Mouse (Mus musculus) brain, adult 2 months (tissue): Measurements from ENCODE around the gene Srpr.

Source experiments
- DNase-seq: peaks from one replicate; pipeline ENCODE4 v3.0.0; 2011; ENCODE audit warnings: low read depth, low spot score

Srpr gene

DNA sequence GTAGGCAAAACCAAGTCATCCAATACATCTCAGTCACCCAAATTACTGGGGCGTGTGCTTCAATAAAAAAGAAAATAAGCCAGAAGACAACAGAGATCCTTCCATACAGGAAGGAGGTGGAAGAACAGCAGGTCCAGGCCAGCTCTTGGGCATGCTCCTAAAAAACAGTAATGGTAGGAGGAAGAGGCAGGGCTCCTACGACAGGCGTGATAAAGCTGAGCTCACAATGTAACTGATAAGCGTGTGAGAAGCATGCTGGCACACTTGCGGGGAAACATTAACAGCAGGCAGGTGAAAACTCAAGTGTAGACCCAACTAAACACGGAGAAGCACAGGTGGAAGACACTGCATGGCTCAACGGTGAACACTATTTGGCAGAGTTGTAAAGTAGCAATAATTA is 57.4 kb downstream of the Srpr start:
- no peak for DNase-seq

DNA sequence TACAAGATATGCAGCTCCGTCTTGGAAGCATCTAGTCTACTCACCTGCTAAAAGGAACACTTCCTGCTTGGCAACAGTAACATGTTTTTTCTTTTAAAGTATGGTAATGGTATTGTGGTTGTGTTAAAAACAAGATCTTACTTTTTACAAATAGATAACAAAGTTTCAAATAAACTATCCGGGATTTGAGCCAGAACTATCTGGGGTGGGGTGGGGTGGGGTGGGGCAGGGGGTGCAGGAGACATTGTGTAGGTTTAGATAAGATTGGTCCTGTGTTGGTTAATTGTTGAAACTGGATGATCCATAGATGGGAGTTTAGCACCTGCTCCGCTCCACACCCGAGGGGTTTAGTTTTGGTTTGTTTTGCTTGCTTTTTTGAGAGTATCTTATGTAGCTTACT is 62.4 kb downstream of the Srpr start:
- DNase-seq, result no peak

DNA sequence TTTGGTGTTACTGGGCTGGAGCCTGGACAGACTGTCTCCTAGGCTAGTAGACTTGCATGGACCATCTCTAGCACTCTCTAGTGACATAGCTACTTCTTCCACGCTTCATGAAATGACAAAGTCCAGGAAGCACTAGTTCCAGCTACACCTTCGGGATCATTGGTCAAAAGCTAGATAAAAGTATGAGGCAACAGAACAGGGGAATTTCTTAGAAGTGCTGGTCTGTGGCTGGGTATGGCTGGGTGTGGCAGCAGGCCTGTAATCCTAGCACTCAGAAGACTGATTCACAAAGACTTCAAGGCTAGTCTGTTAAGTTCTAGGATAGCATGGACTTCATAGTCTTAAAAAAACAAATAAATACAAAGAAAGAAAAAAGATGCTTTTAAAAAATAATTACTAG is 63.5 kb downstream of the Srpr start:
- no peak for DNase-seq

DNA sequence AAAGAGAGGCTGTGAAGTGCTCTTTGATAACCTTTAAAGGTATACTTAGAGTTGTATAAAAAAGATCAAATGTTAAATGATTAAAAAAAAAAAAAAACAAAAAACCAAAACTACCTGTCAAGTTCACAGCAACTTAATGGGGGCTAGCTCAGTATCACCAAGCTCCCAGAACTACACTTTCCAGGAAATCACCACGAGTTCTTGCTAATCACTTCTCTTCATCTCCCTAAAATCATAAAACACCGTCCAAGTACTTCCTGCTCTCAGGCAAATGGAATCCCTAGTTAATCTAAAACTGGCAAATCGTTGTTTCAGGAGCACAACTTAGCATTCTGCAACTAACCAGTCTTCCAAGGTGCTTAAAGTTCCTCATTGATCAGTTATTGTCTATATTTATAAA is 64.5 kb downstream of the Srpr start:
- DNase-seq, result no peak

DNA sequence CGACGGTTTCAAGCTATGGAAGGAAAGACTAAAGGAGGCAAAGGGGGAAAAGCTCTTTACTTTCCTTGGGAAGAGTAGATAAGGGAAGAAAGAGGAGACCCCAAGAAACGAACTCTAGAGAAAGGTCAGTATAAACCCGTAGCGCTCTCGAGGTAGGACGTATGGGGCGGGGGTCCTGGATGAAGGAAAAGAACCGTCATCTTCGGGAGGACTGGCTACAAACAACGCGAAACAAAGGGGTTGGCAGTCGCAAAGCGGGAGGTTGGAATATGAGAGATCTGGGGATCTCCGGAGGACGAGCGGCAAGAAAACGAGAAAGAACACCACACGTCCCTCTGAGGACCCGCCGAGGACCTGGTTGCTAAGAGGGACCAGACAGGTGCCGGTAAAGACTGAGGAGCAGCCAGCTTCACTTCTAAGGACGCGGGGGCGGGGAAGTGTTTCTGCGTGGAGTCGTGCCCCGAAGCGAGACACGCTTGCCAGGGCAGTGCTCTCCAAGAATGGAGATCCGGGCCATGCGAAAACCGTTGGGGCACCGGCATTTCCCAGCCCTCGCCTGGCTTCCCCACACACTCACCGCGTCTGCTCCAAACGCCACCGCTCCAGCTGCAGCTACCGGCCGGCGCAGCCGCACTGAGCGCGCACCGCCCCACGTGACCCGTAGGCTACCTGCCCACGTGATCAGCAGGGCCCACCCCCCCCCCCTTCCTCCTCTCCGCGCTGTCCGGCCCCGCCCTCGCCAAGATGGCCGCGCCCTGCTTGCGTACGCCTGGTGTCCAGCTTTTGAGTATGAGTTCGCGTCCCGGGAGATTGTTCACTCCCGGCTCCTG is 67.4 kb downstream of the Srpr start, which contains the start of the genes Fam118b and Rpusd4:
Gene Fam118b (minus strand): TSS at position 660 of the 830 bp plus-strand sequence.
Gene Rpusd4 (plus strand): TSS at position 720 of the 830 bp plus-strand sequence.
- DNase-seq, result peak; percentile 97

DNA sequence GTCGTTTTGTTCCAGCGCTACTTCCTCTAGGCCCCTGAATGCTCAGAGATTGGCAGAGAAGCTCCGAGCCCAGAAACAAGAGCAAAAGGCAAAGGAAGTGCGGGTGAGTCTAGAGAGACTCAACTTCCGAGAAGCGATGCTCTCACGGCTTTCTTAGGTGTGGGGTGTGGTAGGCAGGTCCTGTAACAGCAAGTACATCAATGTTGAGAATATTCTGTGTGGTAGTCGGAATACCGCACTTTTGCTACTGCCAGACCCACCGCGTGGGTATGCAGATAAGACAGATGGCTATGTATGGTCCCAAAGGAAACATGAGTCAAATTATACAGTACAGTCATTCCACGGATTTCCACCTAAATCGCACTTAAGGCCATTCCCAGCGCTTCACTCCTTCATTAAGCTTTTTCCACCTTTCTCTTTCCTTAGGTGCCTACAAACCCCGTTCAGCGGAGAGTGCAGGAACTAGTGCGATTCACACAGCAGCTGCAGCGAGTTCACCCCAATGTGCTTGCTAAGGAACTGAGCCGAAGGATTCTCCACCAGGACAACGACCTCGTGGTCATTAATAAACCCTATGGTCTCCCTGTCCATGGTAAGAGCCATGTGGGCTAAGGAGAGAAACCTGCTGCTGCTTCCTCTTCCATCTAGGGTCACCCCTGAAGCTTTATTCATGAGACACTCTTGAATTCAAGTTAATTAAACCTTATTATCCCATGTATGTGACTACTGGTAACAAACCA is 68.2 kb downstream of the Srpr start:
- DNase-seq, result peak; percentile 27

DNA sequence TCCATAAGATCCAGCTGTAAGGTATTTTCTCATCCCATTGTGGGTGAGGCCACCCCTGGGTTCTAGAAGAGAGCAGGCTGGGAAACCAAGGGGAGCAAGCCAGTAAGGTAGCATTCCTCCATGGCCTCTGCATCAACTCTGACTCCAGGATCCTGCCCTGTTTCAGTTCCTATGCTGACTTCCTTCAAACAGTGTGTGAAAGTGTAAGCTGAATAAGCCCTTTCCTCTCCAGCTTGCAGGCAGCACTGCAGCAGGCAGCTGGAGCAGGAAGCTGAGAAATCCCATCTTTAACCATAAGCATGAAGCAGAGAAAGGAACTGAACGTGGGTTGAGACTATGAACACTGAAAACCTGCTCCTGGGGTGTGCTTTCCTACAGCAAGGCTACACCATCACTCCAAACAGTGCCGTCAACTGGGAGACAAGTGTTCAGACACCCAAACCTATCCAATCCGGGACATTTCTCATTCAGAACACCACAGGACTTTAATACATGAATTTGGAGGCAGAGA is 77.9 kb downstream of the Srpr start:
- peak; percentile 50 for DNase-seq

DNA sequence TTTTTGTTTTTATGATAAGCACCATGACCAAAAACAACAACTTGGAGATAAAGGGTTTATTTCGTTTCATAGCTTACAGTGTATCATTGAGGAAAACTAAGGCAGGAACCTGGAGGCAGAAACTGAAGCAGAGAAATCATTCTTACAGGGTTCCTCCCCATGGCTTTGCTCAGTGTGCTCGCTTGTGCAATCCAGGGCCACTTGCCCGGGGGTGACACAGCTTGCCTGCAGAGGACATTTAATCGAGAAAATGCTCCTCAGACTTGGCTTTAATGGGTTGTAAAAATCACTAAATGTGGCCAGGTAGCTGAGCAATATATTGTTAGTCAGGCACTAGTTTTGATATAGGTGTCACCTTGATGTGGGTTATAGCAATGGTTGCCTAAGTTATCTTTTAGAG is 78.5 kb downstream of the Srpr start:
- no peak for DNase-seq

DNA sequence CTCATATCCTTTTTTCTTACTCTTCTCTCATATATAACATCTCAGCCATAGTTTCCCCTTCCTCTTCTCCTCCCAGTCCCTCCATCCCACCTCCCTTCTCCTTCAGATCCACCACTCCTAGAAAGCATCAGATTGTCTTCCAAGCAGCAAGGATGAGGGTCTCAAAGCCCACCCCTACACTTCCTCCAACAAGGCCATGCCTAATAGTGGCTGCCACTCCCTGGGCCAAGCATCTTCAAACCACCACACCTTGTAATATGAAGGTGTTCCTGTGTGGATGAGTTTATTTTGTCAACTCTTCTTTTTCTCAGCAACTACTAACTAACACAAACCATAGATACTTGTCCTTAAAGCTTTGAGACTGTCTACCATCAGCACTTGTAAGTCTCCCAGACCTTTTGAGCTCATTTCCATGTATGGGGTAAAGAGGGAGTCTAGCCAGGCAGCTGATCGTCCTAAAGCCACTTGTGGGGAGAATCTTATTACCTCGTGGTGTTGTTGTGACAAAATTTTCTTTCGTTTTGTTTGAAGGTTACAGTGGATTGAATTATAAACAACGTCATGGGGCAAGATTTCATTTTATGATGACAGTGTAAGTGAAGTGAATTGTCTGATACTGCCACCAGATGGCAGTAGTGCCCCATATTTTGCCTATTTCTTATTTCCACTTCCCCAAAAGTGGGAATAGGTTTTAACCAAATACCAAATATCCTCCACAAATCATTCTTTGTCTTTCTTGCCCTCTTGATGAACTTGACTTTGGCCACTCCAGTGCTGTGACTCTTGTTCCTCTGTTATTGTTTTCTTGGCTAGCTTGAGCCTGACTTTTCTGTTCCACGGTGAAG is 82.3 kb downstream of the Srpr start:
- peak; percentile 82 for DNase-seq

DNA sequence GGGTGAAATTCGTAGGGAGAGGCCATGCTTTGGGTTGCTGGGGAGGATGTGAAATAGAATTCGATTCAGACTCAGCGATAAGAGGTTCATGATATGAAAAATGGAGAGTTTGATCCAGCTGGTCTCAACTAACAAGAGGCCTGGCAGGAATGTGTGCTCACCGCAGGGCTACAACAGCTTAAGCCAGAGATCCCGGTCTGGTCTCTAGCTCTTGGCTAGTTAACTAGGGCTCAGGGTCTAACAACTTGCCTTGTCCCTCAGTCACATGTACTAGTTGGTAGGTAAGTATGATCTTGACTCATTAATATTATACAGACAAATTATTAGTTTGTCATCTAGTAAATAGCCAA is 82.9 kb downstream of the Srpr start:
- DNase-seq, result no peak

DNA sequence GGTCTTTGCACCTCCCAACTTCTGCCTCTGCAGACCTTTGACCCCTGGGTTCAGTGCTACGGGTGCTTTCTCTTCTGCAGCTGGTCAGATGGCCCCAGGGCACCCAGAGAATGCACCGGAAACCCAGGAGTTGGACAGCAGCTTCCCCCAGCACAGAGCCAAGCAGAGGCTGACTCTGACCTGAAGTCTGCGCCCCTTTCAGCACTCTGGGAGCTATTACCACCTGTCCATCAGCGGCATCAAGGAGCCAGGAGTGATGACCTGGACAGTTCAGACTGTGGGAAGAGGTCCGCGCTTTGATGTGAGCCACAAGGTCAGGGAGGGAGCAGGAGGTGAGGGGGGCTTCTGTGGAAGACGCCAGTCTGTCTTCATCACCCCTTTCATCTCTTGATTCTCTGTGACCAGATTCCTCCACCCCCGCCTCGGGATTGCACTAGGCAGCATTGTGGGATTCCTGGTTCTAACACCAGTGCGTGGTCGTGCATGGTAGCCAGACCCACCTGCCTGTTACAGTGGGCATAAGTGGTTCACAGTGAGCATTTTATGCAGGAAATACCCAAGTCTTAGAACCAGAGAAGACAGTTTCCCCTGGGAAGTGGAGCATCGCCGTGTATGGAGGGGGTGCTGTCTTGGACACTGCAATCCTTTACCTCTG is 83.6 kb downstream of the Srpr start:
- no peak for DNase-seq

DNA sequence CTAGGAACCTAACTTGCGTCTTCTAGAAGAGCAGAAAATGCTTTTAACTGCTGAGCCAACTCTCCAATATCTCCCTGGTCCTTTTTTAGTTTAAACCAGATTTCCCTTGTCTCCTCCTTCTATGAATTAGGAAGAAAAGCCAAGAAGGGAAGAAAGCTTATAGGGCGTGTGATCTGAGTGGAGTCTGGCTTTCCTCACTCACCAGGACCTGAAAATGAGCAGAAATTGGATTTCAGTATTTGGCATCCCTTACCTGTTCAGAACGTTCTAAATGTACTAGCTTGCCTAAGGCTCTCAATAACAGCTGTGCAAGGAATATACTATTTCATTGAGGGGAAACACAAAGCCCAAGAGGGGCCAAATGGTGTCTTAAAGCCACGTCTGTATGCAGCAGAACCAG is 84.4 kb downstream of the Srpr start:
- DNase-seq, result no peak

DNA sequence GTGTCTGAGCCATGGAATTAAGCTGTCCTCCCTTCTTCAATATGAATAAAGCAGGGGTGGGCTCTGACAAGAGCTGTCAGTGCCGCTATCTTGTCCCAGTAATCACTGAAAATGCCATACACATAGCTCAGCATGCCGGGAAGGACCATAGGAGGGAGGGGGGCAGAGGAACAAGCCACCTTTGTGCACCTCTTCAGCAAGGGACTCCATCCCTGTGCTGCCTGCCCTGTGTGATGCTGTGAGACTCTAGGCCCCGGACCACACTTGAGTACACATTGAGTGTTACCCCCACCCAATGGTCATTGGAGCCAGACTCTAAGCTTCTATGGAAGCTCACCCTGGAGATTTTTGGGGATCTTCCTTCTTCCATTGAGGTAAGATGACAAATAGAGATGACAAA is 86.4 kb downstream of the Srpr start:
- no peak for DNase-seq

DNA sequence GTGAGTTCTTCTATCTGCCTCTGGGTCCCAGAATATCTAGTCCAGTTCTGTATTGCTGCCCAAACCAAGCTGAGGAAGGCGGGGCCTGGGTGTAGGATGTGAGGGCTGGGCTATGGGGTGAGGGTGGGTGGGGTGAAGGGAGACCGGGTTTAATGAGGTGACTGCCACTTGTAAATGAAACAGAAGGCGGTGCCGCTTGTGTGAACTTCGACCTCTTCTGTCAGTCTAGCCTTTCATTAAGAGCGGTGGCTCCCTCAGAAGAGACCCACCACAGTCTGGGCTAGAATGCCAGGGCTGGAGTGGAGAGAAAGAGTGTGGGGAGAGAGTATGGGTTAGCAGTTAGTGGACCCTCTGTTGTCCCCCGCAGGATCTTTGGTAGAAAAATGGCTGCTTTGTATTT is 90.0 kb downstream of the Srpr start:
- no peak for DNase-seq

DNA sequence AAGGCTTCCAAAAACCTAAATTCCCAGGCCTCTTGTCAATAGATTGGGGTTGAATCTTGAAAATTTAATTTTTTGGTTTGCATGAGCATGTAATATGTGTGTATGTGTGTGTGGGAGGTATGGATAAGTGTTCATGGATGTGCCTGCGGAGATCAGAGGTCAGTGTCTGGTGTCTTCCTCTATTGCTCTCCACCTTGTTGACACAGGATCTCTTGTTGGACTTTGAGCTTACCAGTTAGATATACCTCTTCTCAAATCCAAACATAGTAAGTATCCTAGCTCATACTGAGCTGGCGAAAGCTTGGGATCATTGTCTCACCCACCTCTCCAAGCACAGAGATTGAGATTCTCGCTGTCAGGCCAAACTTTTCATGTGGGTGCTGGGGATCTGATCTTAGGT is 90.4 kb downstream of the Srpr start:
- no peak for DNase-seq

DNA sequence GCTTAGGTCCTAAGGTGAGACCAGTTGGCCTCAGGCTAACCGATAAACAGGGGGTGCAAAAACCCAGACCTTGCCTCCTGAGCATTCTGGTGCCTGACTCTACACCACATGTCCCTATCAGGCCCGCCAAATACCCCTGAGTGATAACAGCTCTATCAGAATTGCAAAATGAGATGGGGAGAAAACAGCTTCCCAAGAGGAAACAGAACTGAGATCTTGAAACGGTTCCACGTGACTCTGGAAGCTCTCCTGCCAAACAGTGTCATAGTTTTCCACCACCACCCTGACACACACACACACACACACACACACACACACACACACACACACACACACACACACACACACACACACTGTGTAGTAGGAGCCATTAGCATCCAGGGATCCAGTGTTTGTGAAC is 90.9 kb downstream of the Srpr start:
- no peak for DNase-seq

DNA sequence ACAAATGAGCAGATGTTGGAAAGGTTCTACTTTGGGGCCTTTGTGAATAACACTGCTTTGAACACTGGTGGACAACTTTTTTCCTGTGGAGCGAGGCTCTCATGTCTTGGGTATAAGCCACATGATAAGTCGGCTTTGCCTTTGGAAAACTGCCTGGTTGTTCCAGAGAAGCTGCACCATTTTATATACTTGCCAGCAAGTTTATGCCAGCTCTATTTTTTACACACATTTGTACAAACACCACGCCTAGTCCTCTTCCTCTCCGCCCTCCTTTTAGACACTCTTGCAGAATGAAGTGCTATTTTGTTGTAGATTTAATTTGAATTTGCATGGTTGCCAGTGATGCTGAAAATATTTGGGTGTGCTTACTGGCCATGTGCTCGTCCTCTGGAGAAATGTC is 93.5 kb downstream of the Srpr start:
- peak; percentile 55 for DNase-seq
